Mouse (Mus musculus) cerebellum, adult 2 months (tissue): Measurements from ENCODE around the gene Pdcd2l.

Experiments used
- CTCF ChIP-seq: fragments of 200-500 bp; IDR thresholded peaks from 2 replicates; pipeline ENCODE4 v1.5.1; 2011; ENCODE audit warnings: low read depth, mild to moderate bottlenecking, control low read depth, low read length, moderate library complexity, borderline replicate concordance; ENCODE audit not compliant: insufficient read depth
- POLR2A ChIP-seq: fragments of 200-500 bp; IDR thresholded peaks from 2 replicates; pipeline ENCODE4 v1.6.1; 2011; ENCODE audit warnings: low read length, control low read depth, borderline replicate concordance; ENCODE audit not compliant: insufficient read depth

DNA sequence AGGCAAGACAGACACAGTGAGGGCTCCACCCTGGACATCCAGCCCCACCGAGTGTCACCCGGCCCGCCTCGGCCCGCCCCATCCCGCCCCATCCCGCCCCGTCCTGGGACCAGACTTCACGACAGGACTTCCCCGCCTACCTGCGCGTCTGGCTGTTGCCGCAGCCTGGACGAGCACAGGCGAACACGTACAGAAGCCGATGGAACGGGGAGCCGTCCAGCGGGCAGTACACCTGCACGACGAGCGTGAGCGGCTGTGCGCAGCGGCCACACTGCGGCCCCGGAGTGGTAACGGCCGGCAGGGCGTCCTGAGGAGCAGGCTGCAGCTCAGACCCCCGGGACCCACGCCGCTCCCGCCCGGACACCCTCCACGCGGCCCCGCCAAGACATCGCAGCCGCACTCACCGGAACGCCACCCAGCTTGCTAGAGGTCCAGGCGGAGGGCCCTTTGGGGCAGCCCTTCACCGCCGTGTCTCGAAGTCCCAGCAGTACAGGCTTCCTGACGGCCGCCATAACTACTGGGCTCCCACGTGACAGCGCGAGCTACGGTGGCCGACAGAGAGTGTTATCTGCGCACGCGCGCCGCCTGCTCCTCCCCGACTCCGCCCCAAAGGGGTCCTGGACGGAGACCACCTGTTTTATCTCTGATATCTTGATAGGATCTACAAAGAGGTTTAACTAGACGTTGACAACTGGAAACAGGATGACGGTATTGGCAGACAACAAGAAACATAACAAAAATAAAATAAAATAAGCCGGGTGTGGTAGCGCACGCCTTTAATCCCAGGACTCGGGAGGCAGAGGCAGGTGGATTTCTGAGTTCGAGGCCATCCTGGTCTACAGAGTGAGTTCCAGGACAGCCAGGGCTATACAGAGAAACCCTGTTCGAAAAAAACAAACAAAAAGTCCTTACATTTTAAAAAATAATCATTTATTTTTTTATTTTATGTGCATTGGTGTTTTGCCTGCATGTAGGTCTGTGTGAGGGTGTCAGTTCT, at the start of gene Pdcd2l:
- peak; percentile 72; the same call in 1 of the 2 replicates for TF ChIP-seq POLR2A
- no peak for TF ChIP-seq CTCF
